Mouse (Mus musculus): Measurements from ENCODE around the gene Ubr3. TPM values are rescaled to one million over a fixed set of nuclear protein-coding genes. Genes with fewer than 3 reads are reported as not detected.

Ubr3 gene
- polyA plus RNA-seq, 2 experiments, result 5.9 to 8.0 TPM

GRCm38 (mm10) chr2:70058201-70058600 is 161.2 kb downstream of the Ubr3 start:
- DNase-seq (ENCODE audit: low read depth in 3 of 3, low spot score in 3 of 3) (no peak), ATAC-seq (ENCODE audit: insufficient read depth) (no peak)
- no peak overlapping the region for H3K27ac ChIP-seq
- no peaks in the 10 kb centered on the region for H3K4me1 ChIP-seq (replicated peaks; ENCODE audit: control insufficient read depth in 2 of 2, insufficient read depth in 2 of 2, low read length in 1 of 2)
- H3K9ac ChIP-seq (replicated peaks), result no peak overlapping the region
- no peaks in the 10 kb centered on the region for H3K36me3 ChIP-seq (replicated peaks; ENCODE audit: control insufficient read depth, insufficient read depth, low read depth)
- no peak overlapping the region for H3K4me3 ChIP-seq (ENCODE audit: insufficient read depth in 1 of 2, low read depth in 2 of 2, low read length in 2 of 2)
- no peak for TF ChIP-seq CTCF (IDR thresholded peaks at IDR 0.05; ENCODE audit: low read depth)
- no peak for TF ChIP-seq EP300 (IDR thresholded peaks at IDR 0.05; ENCODE audit: low read depth)
- H3K27me3 ChIP-seq (ENCODE audit: control insufficient read depth, insufficient read depth, low read length), result no peaks in the 10 kb centered on the region
- WGBS (ENCODE audit: insufficient replicate concordance), result 70% methylated on average over 4 of the region's 4 CpGs
- no peak overlapping the region for H3K4me2 ChIP-seq (ENCODE audit: low read depth)
- H3K9me3 ChIP-seq (ENCODE audit: control insufficient read depth, low read length), result no peaks in the 10 kb centered on the region

- Histone ChIP-seq H3K4me2 (ENCODE audit: low read depth) (no peak overlapping the region), H3K9me3 (ENCODE audit: control insufficient read depth, low read length) (no peaks in the 10 kb centered on the region), H3K9ac (replicated peaks) (no peak overlapping the region), H3K36me3 (replicated peaks; ENCODE audit: control insufficient read depth, insufficient read depth, low read depth) (no peaks in the 10 kb centered on the region), H3K27ac (no peak overlapping the region), H3K27me3 (ENCODE audit: control insufficient read depth, insufficient read depth, low read length) (no peaks in the 10 kb centered on the region), H3K4me1 (replicated peaks; ENCODE audit: control insufficient read depth in 2 of 2, insufficient read depth in 2 of 2, low read length in 1 of 2) (no peaks in the 10 kb centered on the region), H3K4me3 (ENCODE audit: insufficient read depth in 1 of 2, low read depth in 2 of 2, low read length in 2 of 2) (no peak overlapping the region)
- no peak for DNase-seq (ENCODE audit: low read depth in 3 of 3, low spot score in 3 of 3)
- TF ChIP-seq EP300 (IDR thresholded peaks at IDR 0.05; ENCODE audit: low read depth), result no peak
- TF ChIP-seq CTCF (IDR thresholded peaks at IDR 0.05; ENCODE audit: low read depth), result no peak
- whole genome bisulfite sequencing (ENCODE audit: insufficient replicate concordance), result 57% methylated on average over 11 of the region's 11 CpGs
- no peak for ATAC-seq (ENCODE audit: insufficient read depth)
These were observed 163.6 kb downstream of the Ubr3 start for GRCm38 (mm10) chr2:70060359-70061345.

- WGBS (ENCODE audit: insufficient replicate concordance), result 55% methylated on average over 6 of the region's 6 CpGs
- no peak for DNase-seq (ENCODE audit: low read depth in 3 of 3, low spot score in 3 of 3)
These were observed 168.1 kb downstream of the Ubr3 start for GRCm38 (mm10) chr2:70065116-70065515.

GRCm38 (mm10) chr2:70065729-70066300 is 168.8 kb downstream of the Ubr3 start:
- Histone ChIP-seq H3K9ac (replicated peaks) (no peak overlapping the region), H3K9me3 (ENCODE audit: control insufficient read depth, low read length) (no peaks in the 10 kb centered on the region), H3K4me2 (ENCODE audit: low read depth) (no peak overlapping the region), H3K27me3 (ENCODE audit: control insufficient read depth, insufficient read depth, low read length) (no peaks in the 10 kb centered on the region), H3K4me3 (ENCODE audit: insufficient read depth in 1 of 2, low read depth in 2 of 2, low read length in 2 of 2) (no peak overlapping the region), H3K27ac (no peak overlapping the region), H3K4me1 (replicated peaks; ENCODE audit: control insufficient read depth in 2 of 2, insufficient read depth in 2 of 2, low read length in 1 of 2) (no peaks in the 10 kb centered on the region), H3K36me3 (replicated peaks; ENCODE audit: control insufficient read depth, insufficient read depth, low read depth) (no peaks in the 10 kb centered on the region)
- no peak for TF ChIP-seq CTCF (IDR thresholded peaks at IDR 0.05; ENCODE audit: low read depth)
- no peak for DNase-seq (ENCODE audit: low read depth in 3 of 3, low spot score in 3 of 3)
- no peak for ATAC-seq (ENCODE audit: insufficient read depth)
- 61% methylated on average over 7 of the region's 7 CpGs for WGBS (ENCODE audit: insufficient replicate concordance)

More at GRCm38 (mm10) chr2:70065116-70065515, 168.1 kb downstream of the Ubr3 start:
- no peak for ATAC-seq (ENCODE audit: insufficient read depth)
- Histone ChIP-seq H3K27me3 (ENCODE audit: control insufficient read depth, insufficient read depth, low read length) (no peaks in the 10 kb centered on the region), H3K9me3 (ENCODE audit: control insufficient read depth, low read length) (no peaks in the 10 kb centered on the region), H3K4me1 (replicated peaks; ENCODE audit: control insufficient read depth in 2 of 2, insufficient read depth in 2 of 2, low read length in 1 of 2) (no peaks in the 10 kb centered on the region), H3K4me2 (ENCODE audit: low read depth) (no peak overlapping the region), H3K9ac (replicated peaks) (no peak overlapping the region), H3K27ac (no peak overlapping the region), H3K4me3 (ENCODE audit: insufficient read depth in 1 of 2, low read depth in 2 of 2, low read length in 2 of 2) (no peak overlapping the region), H3K36me3 (replicated peaks; ENCODE audit: control insufficient read depth, insufficient read depth, low read depth) (no peaks in the 10 kb centered on the region)
- TF ChIP-seq EP300 (IDR thresholded peaks at IDR 0.05; ENCODE audit: low read depth) (no peak), CTCF (IDR thresholded peaks at IDR 0.05; ENCODE audit: low read depth) (no peak)

- TF ChIP-seq EP300 (IDR thresholded peaks at IDR 0.05; ENCODE audit: low read depth), result no peak
- TF ChIP-seq CTCF (IDR thresholded peaks at IDR 0.05; ENCODE audit: low read depth), result no peak
- DNase-seq (ENCODE audit: low read depth in 3 of 3, low spot score in 3 of 3), result no peak
- H3K4me1 ChIP-seq (replicated peaks; ENCODE audit: control insufficient read depth in 2 of 2, insufficient read depth in 2 of 2, low read length in 1 of 2), result no peaks in the 10 kb centered on the region
- no peak for ATAC-seq (ENCODE audit: insufficient read depth)
- 47% methylated on average over 6 of the region's 6 CpGs for WGBS (ENCODE audit: insufficient replicate concordance)
- H3K4me3 ChIP-seq (ENCODE audit: insufficient read depth in 1 of 2, low read depth in 2 of 2, low read length in 2 of 2), result no peak overlapping the region
- no peaks in the 10 kb centered on the region for H3K27me3 ChIP-seq (ENCODE audit: control insufficient read depth, insufficient read depth, low read length)
- no peak overlapping the region for H3K27ac ChIP-seq
- H3K9me3 ChIP-seq (ENCODE audit: control insufficient read depth, low read length), result no peaks in the 10 kb centered on the region
- no peak overlapping the region for H3K4me2 ChIP-seq (ENCODE audit: low read depth)
- H3K9ac ChIP-seq (replicated peaks), result no peak overlapping the region
- H3K36me3 ChIP-seq (replicated peaks; ENCODE audit: control insufficient read depth, insufficient read depth, low read depth), result no peaks in the 10 kb centered on the region
These were observed 169.4 kb downstream of the Ubr3 start for GRCm38 (mm10) chr2:70066338-70067022.
